Mouse (Mus musculus): ENCODE results near the gene Asf1a.
"Not testable (repeated sequence)": the region's sequence is repeated elsewhere in the genome, so short reads cannot be mapped to it uniquely, and the experiment has no call there.

Gene Asf1a

GRCm38 (mm10) chr10:53641507-53641906 lies 45.0 kb downstream of the Asf1a start:
- DNase-seq (ENCODE audit: low spot score): peak; percentile 39

- no peak for DNase-seq (ENCODE audit: low spot score)
Observed at GRCm38 (mm10) chr10:53650683-53651082, 54.1 kb downstream of the Asf1a start.

- DNase-seq (ENCODE audit: low spot score): not testable (repeated sequence)
Observed at GRCm38 (mm10) chr10:53654239-53654638, 57.7 kb downstream of the Asf1a start.
